Mouse (Mus musculus) intestine, embryonic 16.5 days (tissue): Measurements from ENCODE around the gene Kat14. TPM values are rescaled to one million over a fixed set of nuclear protein-coding genes. Genes with fewer than 3 reads are reported as not detected.

Source experiments
- ATAC-seq: fragments of 200-750 bp; cut with Nextera tagmentation; 2 replicates; pipeline ENCODE4 v1.8.0; 2017; ENCODE audit warnings: moderate TSS enrichment, moderate library complexity
- H3K27ac ChIP-seq: fragments of 300-500 bp; sonication (generic); 2 replicates; pipeline ENCODE4 v1.5.1; 2014; ENCODE audit warnings: mild to moderate bottlenecking, low read length
- H3K27me3 ChIP-seq: fragments of 300-500 bp; sonication (generic); replicated peaks from 2 replicates; pipeline ENCODE4 v1.6.1; 2014; ENCODE audit warnings: low read length, control low read depth, mixed read lengths; ENCODE audit not compliant: control insufficient read depth, insufficient read depth
- H3K36me3 ChIP-seq: fragments of 300-500 bp; sonication (generic); 2 replicates; pipeline ENCODE4 v1.6.1; 2014; ENCODE audit warnings: low read length, control low read depth; ENCODE audit not compliant: control insufficient read depth, insufficient read depth
- H3K4me1 ChIP-seq: fragments of 300-500 bp; sonication (generic); 2 replicates; pipeline ENCODE4 v1.6.1; 2014; ENCODE audit warnings: low read length, control low read depth, mixed read lengths; ENCODE audit not compliant: control insufficient read depth, insufficient read depth
- H3K4me2 ChIP-seq: fragments of 300-500 bp; sonication (generic); 2 replicates; pipeline ENCODE4 v1.6.1; 2014; ENCODE audit warnings: low read depth, low read length, control low read depth
- H3K4me3 ChIP-seq: fragments of 300-500 bp; sonication (generic); 2 replicates; pipeline ENCODE4 v1.5.1; 2014; ENCODE audit warnings: mild to moderate bottlenecking, low read length
- H3K9ac ChIP-seq: fragments of 300-500 bp; sonication (generic); 2 replicates; pipeline ENCODE4 v1.6.1; 2014; ENCODE audit warnings: low read depth, low read length
- H3K9me3 ChIP-seq: fragments of 300-500 bp; sonication (generic); 2 replicates; pipeline ENCODE4 v1.6.1; 2016; ENCODE audit warnings: low read length, control low read depth; ENCODE audit not compliant: control insufficient read depth
- WGBS: fragments of 180-500 bp; shearing (Covaris S2); extraction: QIAGEN DNeasy Blood & Tissue Kit; methylation state at CpG from one replicate; pipeline ENCODE4 v1.1.7; 2014; 5-methylcytosine and 5-hydroxymethylcytosine counted together
- polyA plus RNA-seq: library from polyadenylated mRNA; unstranded; fragments of >200 nt; fragmentation: Nextera tagmentation; extraction: Ambion mirVana; gene quantifications from 2 replicates; pipeline ENCODE4 v1.2.1, GENCODE M21; 2015

The Kat14 gene
- polyA plus RNA-seq, 1 experiment from 2014 or later, result 45.5 TPM

GRCm38 (mm10) chr2:144371566-144371965, 2.8 kb downstream of the Kat14 start:
- Histone ChIP-seq H3K4me2 (no peak overlapping the region), H3K27ac (no peak overlapping the region), H3K9me3 (no peaks in the 10 kb centered on the region), H3K4me1 (peaks cover 9% of the 10 kb centered on the region; the same call in 1 of the 2 replicates), H3K9ac (no peak overlapping the region), H3K36me3 (peaks cover 15% of the 10 kb centered on the region), H3K4me3 (no peak overlapping the region), H3K27me3 (no peaks in the 10 kb centered on the region)
- WGBS, result 96% methylated on average over 4 of the region's 4 CpGs
- ATAC-seq, result no peak

- ATAC-seq, result no peak
- Histone ChIP-seq H3K4me2 (no peak overlapping the region), H3K9ac (no peak overlapping the region), H3K36me3 (peaks cover 15% of the 10 kb centered on the region), H3K4me1 (peaks cover 9% of the 10 kb centered on the region; the same call in 1 of the 2 replicates), H3K27me3 (no peaks in the 10 kb centered on the region), H3K9me3 (no peaks in the 10 kb centered on the region), H3K27ac (no peak overlapping the region), H3K4me3 (no peak overlapping the region)
- 91% methylated on average over 9 of the region's 9 CpGs for WGBS
These were observed 4.3 kb downstream of the Kat14 start for GRCm38 (mm10) chr2:144373063-144373462.

- H3K27ac ChIP-seq, result no peak overlapping the region
- no peaks in the 10 kb centered on the region for H3K9me3 ChIP-seq
- H3K9ac ChIP-seq, result no peak overlapping the region
- H3K4me3 ChIP-seq, result no peak overlapping the region
- peaks cover 7% of the 10 kb centered on the region; the same call in 1 of the 2 replicates for H3K4me1 ChIP-seq
- H3K4me2 ChIP-seq, result no peak overlapping the region
- H3K36me3 ChIP-seq, result peaks cover 18% of the 10 kb centered on the region
- no peaks in the 10 kb centered on the region for H3K27me3 ChIP-seq
- WGBS, result 74% methylated on average over 10 of the region's 10 CpGs
- no peak for ATAC-seq
These were observed 6.4 kb downstream of the Kat14 start for GRCm38 (mm10) chr2:144375063-144375703.

GRCm38 (mm10) chr2:144381293-144381692, 12.5 kb downstream of the Kat14 start:
- Histone ChIP-seq H3K27me3 (no peaks in the 10 kb centered on the region), H3K9ac (no peak overlapping the region), H3K4me2 (no peak overlapping the region), H3K4me1 (no peaks in the 10 kb centered on the region), H3K9me3 (no peaks in the 10 kb centered on the region), H3K27ac (peak overlapping the region; percentile 34; the same call in 1 of the 2 replicates), H3K4me3 (no peak overlapping the region), H3K36me3 (peaks cover 8% of the 10 kb centered on the region; the same call in 1 of the 2 replicates)
- 80% methylated on average over 3 of the region's 3 CpGs for WGBS
- ATAC-seq, result 0 out of 2 replicates have a peak, but pooled peaks have one; percentile 40

DNA sequence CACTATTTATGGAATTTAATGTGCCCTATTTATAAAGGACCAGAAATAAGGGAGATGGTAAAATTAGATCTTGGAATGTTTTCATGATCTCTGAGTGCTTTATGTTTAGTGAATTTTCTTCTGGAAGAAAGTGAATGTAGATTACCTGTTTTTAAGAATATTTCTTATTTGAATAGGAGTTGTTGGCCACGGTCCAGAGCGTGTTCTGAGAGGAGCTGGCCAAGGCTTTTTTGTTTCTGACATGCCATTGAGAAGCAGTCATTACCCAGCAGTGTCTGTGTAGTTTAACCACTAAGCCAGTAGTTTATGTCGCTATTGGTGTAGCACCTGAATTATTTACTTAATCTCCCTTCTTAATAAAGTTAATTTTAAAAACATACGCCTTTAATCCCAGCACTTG, 13.0 kb downstream of the Kat14 start:
- ATAC-seq, result no peak
- 86% methylated on average over 4 of the region's 4 CpGs for WGBS
- Histone ChIP-seq H3K9ac (no peak overlapping the region), H3K4me3 (no peak overlapping the region), H3K4me2 (no peak overlapping the region), H3K27ac (no peak overlapping the region), H3K9me3 (no peaks in the 10 kb centered on the region), H3K27me3 (no peaks in the 10 kb centered on the region), H3K36me3 (peaks cover 8% of the 10 kb centered on the region; the same call in 1 of the 2 replicates), H3K4me1 (no peaks in the 10 kb centered on the region)

- ATAC-seq, result no peak
- no peaks in the 10 kb centered on the region for H3K4me1 ChIP-seq
- H3K4me2 ChIP-seq, result no peak overlapping the region
- H3K9ac ChIP-seq, result no peak overlapping the region
- H3K9me3 ChIP-seq, result no peaks in the 10 kb centered on the region
- WGBS, result 77% methylated on average over 7 of the region's 7 CpGs
- H3K36me3 ChIP-seq, result peaks cover 8% of the 10 kb centered on the region; the same call in 1 of the 2 replicates
- H3K27ac ChIP-seq, result no peak overlapping the region
- no peak overlapping the region for H3K4me3 ChIP-seq
- H3K27me3 ChIP-seq, result no peaks in the 10 kb centered on the region
These were observed 13.9 kb downstream of the Kat14 start for GRCm38 (mm10) chr2:144382624-144383138.

DNA sequence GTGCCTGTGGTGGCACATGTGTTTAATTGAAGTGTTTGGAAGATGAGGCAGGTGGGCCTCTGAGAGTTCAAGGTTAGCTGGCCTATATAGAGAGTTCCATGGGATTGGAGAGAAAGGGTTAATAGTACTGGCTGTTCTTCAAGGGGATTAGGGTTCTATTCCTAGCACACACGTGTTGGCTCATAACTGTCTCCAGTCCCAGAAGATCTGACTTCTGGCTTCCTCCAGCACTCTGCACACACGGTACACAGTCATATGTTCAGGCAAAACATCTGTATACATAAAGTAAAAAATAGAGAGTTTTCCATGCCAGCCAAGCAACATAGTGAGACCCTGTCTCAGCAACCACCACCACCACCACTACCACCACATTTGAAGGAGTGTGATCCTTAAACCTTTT, 17.5 kb downstream of the Kat14 start:
- H3K9ac ChIP-seq, result no peak overlapping the region
- H3K27me3 ChIP-seq, result no peaks in the 10 kb centered on the region
- no peak overlapping the region for H3K4me3 ChIP-seq
- H3K4me2 ChIP-seq, result no peak overlapping the region
- 67% methylated on average over 2 of the region's 2 CpGs for WGBS
- peaks cover 25% of the 10 kb centered on the region for H3K36me3 ChIP-seq
- no peaks in the 10 kb centered on the region for H3K4me1 ChIP-seq
- ATAC-seq, result no peak
- peaks cover 5% of the 10 kb centered on the region; the same call in 1 of the 2 replicates for H3K9me3 ChIP-seq
- no peak overlapping the region for H3K27ac ChIP-seq

DNA sequence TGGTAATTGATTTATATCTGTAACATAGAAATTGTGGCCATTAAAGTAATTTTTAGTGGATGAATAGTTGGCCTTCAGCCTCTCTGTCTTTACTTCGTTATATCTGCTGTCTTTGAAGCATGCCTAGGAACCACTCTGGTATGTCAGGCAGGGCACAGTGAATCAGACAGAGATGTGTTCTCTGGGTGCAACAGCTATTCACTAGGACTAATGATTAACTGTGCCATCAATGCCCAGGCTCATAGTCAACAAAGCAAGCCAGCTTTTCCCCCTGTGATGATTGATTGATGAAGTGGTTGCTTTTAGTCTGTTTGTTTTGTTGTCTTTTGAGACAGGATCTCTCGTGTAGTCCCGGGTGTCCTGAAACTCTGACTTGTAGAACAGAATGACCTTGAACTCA, 19.6 kb downstream of the Kat14 start:
- peaks cover 26% of the 10 kb centered on the region for H3K36me3 ChIP-seq
- WGBS, result 66% methylated on average over 3 of the region's 3 CpGs
- ATAC-seq, result no peak
- H3K4me2 ChIP-seq, result no peak overlapping the region
- peaks cover 5% of the 10 kb centered on the region; the same call in 1 of the 2 replicates for H3K9me3 ChIP-seq
- no peaks in the 10 kb centered on the region for H3K27me3 ChIP-seq
- H3K4me1 ChIP-seq, result no peaks in the 10 kb centered on the region
- H3K4me3 ChIP-seq, result no peak overlapping the region
- no peak overlapping the region for H3K27ac ChIP-seq
- no peak overlapping the region for H3K9ac ChIP-seq

DNA sequence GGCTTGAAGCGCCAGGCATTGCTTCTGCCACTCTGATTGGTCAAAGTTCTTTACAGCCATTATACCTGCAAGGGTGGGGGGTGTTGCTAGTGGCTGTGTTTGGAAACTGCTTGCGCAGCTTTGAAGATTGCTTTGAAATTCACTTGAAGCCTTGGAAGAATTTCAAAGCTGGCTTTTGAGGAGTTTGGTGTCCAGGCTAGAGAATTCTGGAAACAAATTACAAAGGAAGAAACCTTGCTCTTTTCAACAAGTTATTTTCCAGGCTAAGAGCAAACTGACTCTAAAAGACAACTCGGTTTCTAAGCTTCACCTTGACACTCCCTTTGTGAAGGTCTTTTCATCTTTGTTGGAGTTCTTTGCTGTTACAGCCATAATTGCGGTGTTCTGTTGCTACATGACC, 30.7 kb downstream of the Kat14 start:
- H3K36me3 ChIP-seq, result peaks cover 24% of the 10 kb centered on the region
- no peaks in the 10 kb centered on the region for H3K4me1 ChIP-seq
- no peaks in the 10 kb centered on the region for H3K9me3 ChIP-seq
- H3K4me2 ChIP-seq, result no peak overlapping the region
- ATAC-seq, result no peak
- no peak overlapping the region for H3K9ac ChIP-seq
- WGBS, result 90% methylated on average over 4 of the region's 4 CpGs
- H3K4me3 ChIP-seq, result no peak overlapping the region
- no peaks in the 10 kb centered on the region for H3K27me3 ChIP-seq
- H3K27ac ChIP-seq, result no peak overlapping the region
